Mouse (Mus musculus) mouse embryonic stem cell (cell line): ENCODE measurements around the gene Podxl2.

Experiments
- in situ Hi-C, 2 experiments: fragments of 300-500 bp; cut with MboI; formaldehyde crosslinking; loops; 1 replicate in 1 of 2; 3 replicates in 1 of 2; pipeline ENCODE4 v1.14.3; 2019 to 2020; ENCODE audit warnings: low sequenced_read_pairs in 2 of 2, low pct_unique_long_range_greater_than_20kb in 1 of 2, mixed read lengths in 1 of 2; ENCODE audit not compliant: unreplicated experiment in 1 of 2

The Podxl2 gene

DNA sequence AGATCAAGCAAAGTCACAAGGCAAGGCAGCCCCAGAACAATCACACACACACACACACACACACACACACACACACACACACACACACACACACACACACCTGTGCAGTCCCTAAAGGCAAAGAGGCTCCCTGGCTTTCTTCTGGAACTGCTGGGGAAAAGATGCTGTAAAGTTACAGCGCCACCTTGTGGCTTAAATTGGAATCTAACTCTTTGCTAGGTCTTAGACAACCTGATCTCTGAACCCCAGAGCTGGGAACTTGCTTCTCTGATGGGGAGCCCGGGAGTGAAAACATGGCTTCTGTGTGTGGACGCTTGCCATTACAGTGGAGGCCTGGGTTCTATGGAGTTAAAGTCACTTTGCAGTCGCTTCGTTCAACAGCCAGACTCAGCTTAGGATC is 19.2 kb downstream of the Podxl2 start:
- in situ Hi-C loops: loop anchor here (5.0 kb wide), 1 partner anchor 303 kb away; no protein-coding TSS in a partner anchor

DNA sequence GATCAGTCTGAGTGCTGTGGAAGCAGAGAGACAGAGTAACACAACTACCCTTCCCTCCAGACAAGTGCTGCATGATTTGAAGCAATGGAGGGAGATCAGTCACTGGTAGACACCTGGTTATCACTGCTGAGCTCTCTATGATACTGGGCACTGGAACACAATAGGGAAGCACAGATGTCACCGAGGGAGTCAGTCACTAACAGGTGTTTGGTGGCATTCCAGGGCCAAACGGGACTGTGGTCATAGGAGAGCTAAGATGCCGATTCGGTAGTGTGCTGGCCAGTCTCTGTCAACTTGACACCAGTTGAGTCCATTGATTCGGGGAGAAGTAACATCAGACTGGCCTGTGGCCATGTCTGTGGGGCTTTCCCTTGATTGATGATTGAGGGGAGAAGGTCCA is 20.3 kb downstream of the Podxl2 start:
- in situ Hi-C loops: no loop called here

DNA sequence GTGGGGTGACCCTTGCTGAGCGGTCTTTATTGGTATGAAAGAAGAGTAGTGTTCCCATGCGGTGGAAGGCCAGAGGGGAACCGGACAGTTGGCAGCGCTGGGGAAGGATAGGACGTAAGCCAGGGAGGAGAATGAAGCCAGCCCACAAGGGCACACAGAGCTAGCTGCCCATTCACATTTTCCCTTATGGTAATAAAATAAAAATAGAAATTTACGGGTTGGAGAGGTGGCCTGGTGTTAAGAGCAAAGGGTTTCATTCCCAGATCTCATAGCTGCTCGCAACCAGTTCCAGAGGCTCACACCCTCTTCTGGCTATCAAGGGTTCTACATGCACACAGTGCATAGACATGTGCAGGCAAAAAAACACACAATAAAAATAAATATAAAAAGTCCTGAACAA is 24.8 kb downstream of the Podxl2 start:
- in situ Hi-C loops: no loop called here

DNA sequence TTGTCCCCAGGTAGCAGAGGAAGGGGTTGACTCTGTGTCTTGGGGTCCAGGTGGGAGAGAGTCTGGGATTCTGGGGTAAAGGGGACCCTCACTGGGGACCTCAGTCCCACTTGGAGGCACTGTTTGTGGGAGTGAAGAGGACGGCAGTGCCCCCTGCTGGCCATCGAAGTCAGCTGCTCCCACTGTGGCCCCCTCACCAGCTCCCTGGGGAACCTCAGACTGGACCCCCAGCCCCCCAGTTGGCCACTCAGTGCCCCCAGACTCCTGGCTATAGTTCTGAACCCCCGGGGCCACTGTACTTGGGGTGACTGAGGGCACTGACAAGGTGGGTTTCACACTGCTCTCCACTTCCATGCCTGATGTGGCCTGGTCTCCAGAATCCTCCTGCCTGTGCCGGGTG is 25.6 kb downstream of the Podxl2 start:
- in situ Hi-C loops: no loop called here

GRCm38 (mm10) chr6:88847571-88847970 is 27.3 kb downstream of the Podxl2 start:
- in situ Hi-C loops: no loop called here

DNA sequence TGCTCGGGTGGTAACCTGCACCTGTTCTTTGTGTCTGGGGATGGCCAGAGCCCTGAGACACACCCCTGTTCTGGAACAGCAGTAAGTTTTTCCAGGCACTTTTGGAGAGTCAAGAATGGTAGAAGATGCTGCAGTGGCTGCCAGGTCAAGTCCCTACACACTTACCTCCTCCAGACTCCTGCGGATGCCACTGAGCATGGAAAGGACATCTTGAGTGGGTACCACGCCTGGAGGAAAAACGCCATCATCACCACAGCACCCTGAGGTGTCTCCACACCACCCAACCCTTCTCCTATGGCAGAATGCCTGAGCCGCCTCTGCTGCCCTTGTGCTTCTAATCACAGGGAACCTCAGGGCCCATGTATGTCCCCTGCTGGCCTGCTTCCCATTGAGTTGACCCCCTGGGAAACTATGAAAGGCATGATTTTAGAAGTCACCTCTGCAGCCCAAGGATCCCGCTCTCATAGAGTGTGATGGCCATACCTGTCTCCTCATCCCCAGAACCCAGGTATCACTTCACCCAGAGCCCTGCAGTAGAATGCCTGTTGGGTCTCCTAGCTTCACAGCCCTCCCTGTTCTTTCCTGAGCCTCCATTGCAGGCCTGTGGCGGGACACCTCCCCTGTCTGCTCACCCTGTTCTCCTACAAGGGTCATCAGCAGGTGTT is 29.8 kb downstream of the Podxl2 start:
- in situ Hi-C loops: no loop called here

- in situ Hi-C loops: no loop called here
Measured at GRCm38 (mm10) chr6:88843781-88844725, 30.8 kb downstream of the Podxl2 start.

- in situ Hi-C loops: no loop called here
Measured at GRCm38 (mm10) chr6:88843241-88843640, 31.6 kb downstream of the Podxl2 start.

DNA sequence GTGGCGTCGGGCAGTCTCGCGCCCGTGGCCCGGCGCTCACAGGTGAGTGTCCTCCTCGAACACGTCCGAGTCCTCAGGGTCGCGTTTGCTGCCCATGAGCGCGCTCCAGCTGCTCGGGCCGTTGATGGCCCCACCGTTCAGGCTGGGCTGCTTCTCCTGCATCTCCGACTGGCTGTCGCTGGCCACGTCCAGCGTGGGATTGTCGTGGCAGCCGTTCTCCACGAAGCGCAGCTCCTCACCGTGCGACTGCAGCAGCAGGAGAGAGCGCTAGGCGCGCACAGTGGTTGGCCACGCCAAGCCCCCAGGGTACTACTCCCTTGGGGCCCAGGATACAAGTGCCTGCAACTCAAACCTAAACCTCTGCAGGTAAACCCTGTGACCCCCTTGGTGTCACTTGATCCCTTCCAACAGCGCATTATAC is 32.1 kb downstream of the Podxl2 start:
- in situ Hi-C loops: no loop called here

- in situ Hi-C loops: no loop called here
Measured at GRCm38 (mm10) chr6:88841781-88842689, 32.8 kb downstream of the Podxl2 start, which contains the start of gene Abtb1. Gene Abtb1, minus strand, starts transcription at chr6:88841984.

DNA sequence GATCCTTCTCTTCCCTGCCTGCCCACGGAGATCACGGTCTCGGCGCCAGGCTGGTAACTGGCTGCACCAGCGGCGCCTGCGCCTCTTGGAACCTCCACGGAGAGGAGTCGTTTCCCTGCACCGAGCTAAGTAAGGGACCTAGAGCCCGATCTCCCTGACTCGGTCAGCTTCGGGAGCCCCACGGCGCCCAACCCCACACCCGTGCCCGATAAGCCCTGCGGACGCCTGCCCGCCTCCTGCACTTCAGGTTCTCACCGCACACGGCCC is 33.4 kb downstream of the Podxl2 start:
- in situ Hi-C loops: no loop called here

GRCm38 (mm10) chr6:88840791-88841513 is 33.9 kb downstream of the Podxl2 start:
- in situ Hi-C loops: no loop called here

DNA sequence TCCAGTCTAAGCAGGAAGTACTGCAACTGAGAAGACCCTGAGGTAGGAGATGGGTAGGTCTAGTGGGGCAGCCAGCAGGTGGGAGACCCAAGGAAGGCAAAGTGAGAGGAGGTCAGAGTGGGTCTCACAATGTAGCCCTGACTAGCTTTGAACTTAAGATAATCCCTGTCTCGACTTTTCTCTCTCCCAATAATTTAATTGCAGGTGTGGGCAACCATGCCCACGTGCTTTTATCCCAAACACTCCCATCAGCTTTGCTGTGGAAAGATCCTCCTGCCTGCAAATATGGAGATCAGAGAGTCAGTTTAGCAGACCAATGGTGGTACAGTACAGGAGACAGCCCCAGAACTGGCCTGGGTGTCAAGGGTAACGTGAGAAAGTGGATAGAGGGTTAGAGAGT is 34.6 kb downstream of the Podxl2 start:
- in situ Hi-C loops: no loop called here

DNA sequence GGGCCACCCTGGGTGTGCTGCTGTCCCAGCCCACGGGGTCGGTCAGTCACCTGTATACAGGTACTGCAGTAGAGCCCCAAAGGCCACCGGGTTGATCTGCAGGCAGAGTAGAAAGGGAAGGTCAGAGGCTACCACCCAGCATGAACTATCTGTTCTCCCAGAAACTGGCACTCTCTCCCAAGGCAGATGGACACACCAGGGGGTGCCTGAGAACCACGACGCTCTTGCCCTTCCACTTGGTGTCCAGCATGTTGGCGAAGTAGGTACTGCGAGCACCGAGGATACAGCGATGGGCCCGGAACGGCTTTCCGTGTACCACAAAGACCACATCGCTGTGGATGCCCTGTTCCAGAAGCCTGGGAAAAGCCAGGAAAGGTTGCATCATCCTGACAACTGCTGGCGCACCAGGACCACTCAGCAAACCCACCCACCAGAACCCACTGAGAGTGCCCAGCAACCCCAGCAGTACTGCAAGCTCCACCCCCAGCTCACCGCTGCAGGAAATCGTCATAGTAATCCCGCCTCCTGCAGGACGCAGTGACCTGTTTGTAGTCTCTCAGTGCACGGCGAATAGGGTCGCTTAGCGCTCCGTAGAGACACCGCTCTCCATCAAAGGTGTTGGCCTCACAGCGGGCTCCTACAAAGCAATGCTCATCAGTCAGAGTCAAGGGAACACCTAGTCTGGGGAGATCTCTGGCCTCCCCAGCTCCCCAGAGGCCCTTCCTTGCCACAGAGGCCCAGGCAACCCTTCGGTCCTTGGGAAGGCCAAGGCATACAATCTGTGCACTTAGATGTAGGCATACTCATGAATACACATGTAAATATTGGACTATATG is 35.5 kb downstream of the Podxl2 start:
- in situ Hi-C loops: no loop called here

- in situ Hi-C loops: no loop called here
Measured at GRCm38 (mm10) chr6:88838613-88839012, 36.2 kb downstream of the Podxl2 start.

- in situ Hi-C loops: no loop called here
Measured at GRCm38 (mm10) chr6:88837999-88838398, 36.8 kb downstream of the Podxl2 start.

DNA sequence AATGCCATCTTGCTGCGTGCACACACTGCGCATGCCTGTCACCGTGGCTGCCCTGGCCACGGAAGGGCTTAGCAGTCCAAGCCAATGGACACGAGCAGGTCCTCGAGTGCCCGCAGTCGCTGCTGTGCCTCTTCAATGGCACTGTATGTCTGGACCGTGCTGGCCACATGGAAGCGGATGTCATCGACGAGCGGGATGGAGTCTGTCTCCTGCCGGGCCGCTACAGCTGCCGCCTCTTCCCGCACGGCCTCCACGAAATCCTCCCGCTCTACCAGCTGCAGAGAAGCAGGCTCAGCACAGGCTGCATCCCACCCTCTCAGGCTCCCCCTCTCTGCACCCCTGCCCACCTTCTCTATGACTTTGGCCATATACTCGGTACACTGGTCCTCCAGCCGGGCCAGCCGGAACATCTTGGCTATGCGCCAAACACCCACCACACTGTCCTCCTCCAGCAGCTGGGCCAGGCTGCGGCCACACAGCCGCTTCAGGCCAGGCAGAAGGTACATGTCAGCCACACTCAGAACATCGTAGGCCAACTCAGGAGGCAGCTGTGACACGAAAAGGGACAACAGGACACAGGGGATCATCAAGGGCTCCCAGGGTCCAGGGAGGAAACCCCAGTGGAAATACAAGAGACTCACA is 38.5 kb downstream of the Podxl2 start:
- in situ Hi-C loops: no loop called here
